Mouse (Mus musculus) liver, embryonic 15.5 days (tissue): Measurements from ENCODE around the gene Cyp4f13. TPM values are rescaled to one million over a fixed set of nuclear protein-coding genes. Genes with fewer than 3 reads are reported as not detected.

Source experiments
- ATAC-seq: fragments of 200-750 bp; cut with Nextera tagmentation; 2 replicates; pipeline ENCODE4 v1.8.0; 2017; ENCODE audit warnings: moderate number of reproducible peaks, mild to moderate bottlenecking, moderate library complexity; ENCODE audit not compliant: insufficient read depth
- H3K27ac ChIP-seq: fragments of 300-500 bp; sonication (generic); replicated peaks from 2 replicates; pipeline ENCODE4 v1.5.1; 2015; ENCODE audit warnings: mild to moderate bottlenecking, inconsistent platforms
- H3K27me3 ChIP-seq: fragments of 300-500 bp; sonication (generic); 2 replicates; pipeline ENCODE4 v1.6.1; 2015; ENCODE audit warnings: mild to moderate bottlenecking, inconsistent platforms
- H3K36me3 ChIP-seq: fragments of 300-500 bp; sonication (generic); replicated peaks from 2 replicates; pipeline ENCODE4 v1.6.1; 2015; ENCODE audit warnings: moderate library complexity, mild to moderate bottlenecking, inconsistent platforms
- H3K4me1 ChIP-seq: fragments of 300-500 bp; sonication (generic); replicated peaks from 2 replicates; pipeline ENCODE4 v1.6.1; 2015; ENCODE audit warnings: inconsistent platforms
- H3K4me2 ChIP-seq: fragments of 300-500 bp; sonication (generic); 2 replicates; pipeline ENCODE4 v1.6.1; 2015; ENCODE audit warnings: moderate library complexity, mild to moderate bottlenecking, inconsistent platforms
- H3K4me3 ChIP-seq: fragments of 300-500 bp; sonication (generic); replicated peaks from 2 replicates; pipeline ENCODE4 v1.5.1; 2015; ENCODE audit warnings: mild to moderate bottlenecking, inconsistent platforms
- H3K9ac ChIP-seq: fragments of 300-500 bp; sonication (generic); 2 replicates; pipeline ENCODE4 v1.6.1; 2015; ENCODE audit warnings: moderate library complexity, mild to moderate bottlenecking, inconsistent platforms
- H3K9me3 ChIP-seq: fragments of 300-500 bp; sonication (generic); replicated peaks from 2 replicates; pipeline ENCODE4 v1.6.1; 2016; ENCODE audit warnings: inconsistent platforms
- WGBS: fragments of 180-500 bp; shearing (Covaris S2); methylation state at CpG from one replicate; pipeline ENCODE4 v1.1.7; 2015; ENCODE audit warnings: mixed read lengths; ENCODE audit not compliant: insufficient replicate concordance; 5-methylcytosine and 5-hydroxymethylcytosine counted together
- polyA plus RNA-seq: library from polyadenylated mRNA; unstranded; fragments of >200 nt; fragmentation: Nextera tagmentation; extraction: Ambion mirVana; gene quantifications from 2 replicates; pipeline ENCODE4 v1.2.1, GENCODE M21; 2015

Cyp4f13 gene
- polyA plus RNA-seq, 1 experiment from 2014 or later = 6.7 TPM

GRCm38 (mm10) chr17:32905239-32905638, 42.0 kb downstream of the Cyp4f13 start:
- no peak for ATAC-seq
- Histone ChIP-seq H3K27me3 (peaks cover 11% of the 10 kb centered on the region; the same call in 1 of the 2 replicates), H3K9ac (no peak overlapping the region), H3K4me3 (no peak overlapping the region), H3K4me1 (peaks cover 2% of the 10 kb centered on the region; the same call in 1 of the 2 replicates), H3K9me3 (no peaks in the 10 kb centered on the region), H3K36me3 (no peaks in the 10 kb centered on the region), H3K27ac (no peak overlapping the region), H3K4me2 (peak overlapping the region; percentile 32; the same call in 1 of the 2 replicates)
- 11% methylated on average over 19 of the region's 19 CpGs for WGBS

GRCm38 (mm10) chr17:32904414-32904813, 42.8 kb downstream of the Cyp4f13 start:
- no peak overlapping the region for H3K27ac ChIP-seq
- WGBS = 33% methylated on average over 2 of the region's 2 CpGs
- H3K9me3 ChIP-seq = no peaks in the 10 kb centered on the region
- no peak for ATAC-seq
- no peak overlapping the region for H3K4me3 ChIP-seq
- no peak overlapping the region for H3K4me2 ChIP-seq
- peaks cover 2% of the 10 kb centered on the region; the same call in 1 of the 2 replicates for H3K4me1 ChIP-seq
- peaks cover 11% of the 10 kb centered on the region; the same call in 1 of the 2 replicates for H3K27me3 ChIP-seq
- H3K36me3 ChIP-seq = no peaks in the 10 kb centered on the region
- no peak overlapping the region for H3K9ac ChIP-seq

GRCm38 (mm10) chr17:32901751-32902525, 45.3 kb downstream of the Cyp4f13 start:
- Histone ChIP-seq H3K36me3 (no peaks in the 10 kb centered on the region), H3K9me3 (no peaks in the 10 kb centered on the region), H3K4me2 (no peak overlapping the region), H3K27me3 (peaks cover 11% of the 10 kb centered on the region; the same call in 1 of the 2 replicates), H3K4me3 (no peak overlapping the region), H3K4me1 (peaks cover 2% of the 10 kb centered on the region; the same call in 1 of the 2 replicates), H3K27ac (no peak overlapping the region), H3K9ac (no peak overlapping the region)
- no peak for ATAC-seq
- WGBS = 37% methylated on average over 1 of the region's 1 CpGs

GRCm38 (mm10) chr17:32895421-32895820, 51.8 kb downstream of the Cyp4f13 start:
- Histone ChIP-seq H3K36me3 (no peaks in the 10 kb centered on the region), H3K4me1 (peaks cover 7% of the 10 kb centered on the region), H3K27ac (no peak overlapping the region), H3K9ac (no peak overlapping the region), H3K4me3 (no peak overlapping the region), H3K9me3 (no peaks in the 10 kb centered on the region), H3K4me2 (no peak overlapping the region), H3K27me3 (no peaks in the 10 kb centered on the region)
- 83% methylated on average over 4 of the region's 4 CpGs for WGBS
- ATAC-seq = no peak

GRCm38 (mm10) chr17:32893901-32894300, 53.3 kb downstream of the Cyp4f13 start:
- H3K27ac ChIP-seq = no peak overlapping the region
- no peak overlapping the region for H3K4me2 ChIP-seq
- peaks cover 12% of the 10 kb centered on the region for H3K4me1 ChIP-seq
- no peaks in the 10 kb centered on the region for H3K36me3 ChIP-seq
- H3K4me3 ChIP-seq = no peak overlapping the region
- 62% methylated on average over 3 of the region's 3 CpGs for WGBS
- H3K9me3 ChIP-seq = no peaks in the 10 kb centered on the region
- H3K9ac ChIP-seq = no peak overlapping the region
- no peak for ATAC-seq
- no peaks in the 10 kb centered on the region for H3K27me3 ChIP-seq

- 12% methylated on average over 33 of the region's 33 CpGs for WGBS
- peak within 1 kb of the TSS; percentile 66 for H3K9ac ChIP-seq
Measured at GRCm38 (mm10) chr17:32891239-32892180, 55.7 kb downstream of the Cyp4f13 start, which contains the start of gene Zfp870. TSS of gene Zfp870 (minus strand) at chr17:32891642.

GRCm38 (mm10) chr17:32890852-32891238, 56.4 kb downstream of the Cyp4f13 start:
- no peaks in the 10 kb centered on the region for H3K9me3 ChIP-seq
- peak overlapping the region; percentile 14; the same call in 1 of the 2 replicates for H3K27ac ChIP-seq
- peak; percentile 43 for ATAC-seq
- H3K4me2 ChIP-seq = peak overlapping the region; percentile 82
- H3K36me3 ChIP-seq = no peaks in the 10 kb centered on the region
- 1% methylated on average over 11 of the region's 11 CpGs for WGBS
- no peaks in the 10 kb centered on the region for H3K27me3 ChIP-seq
- H3K4me1 ChIP-seq = peaks cover 12% of the 10 kb centered on the region
- H3K4me3 ChIP-seq = peak overlapping the region; percentile 67
- peak overlapping the region; percentile 66 for H3K9ac ChIP-seq

More at GRCm38 (mm10) chr17:32891239-32892180, 55.7 kb downstream of the Cyp4f13 start, which contains the start of gene Zfp870:
- Histone ChIP-seq H3K4me1 (peaks cover 12% of the 10 kb centered on the region), H3K27me3 (no peaks in the 10 kb centered on the region), H3K36me3 (no peaks in the 10 kb centered on the region), H3K4me2 (peak within 1 kb of the TSS; percentile 82), H3K4me3 (peak within 1 kb of the TSS; percentile 67), H3K9me3 (no peaks in the 10 kb centered on the region), H3K27ac (peak within 1 kb of the TSS; percentile 49)
- peak; percentile 94 for ATAC-seq

GRCm38 (mm10) chr17:32889611-32890010, 57.6 kb downstream of the Cyp4f13 start:
- no peak overlapping the region for H3K4me3 ChIP-seq
- H3K9me3 ChIP-seq = no peaks in the 10 kb centered on the region
- H3K4me1 ChIP-seq = peaks cover 12% of the 10 kb centered on the region
- H3K27me3 ChIP-seq = no peaks in the 10 kb centered on the region
- no peak overlapping the region for H3K4me2 ChIP-seq
- H3K36me3 ChIP-seq = no peaks in the 10 kb centered on the region; the same call in 1 of the 2 replicates
- H3K9ac ChIP-seq = no peak overlapping the region
- 69% methylated on average over 6 of the region's 6 CpGs for WGBS
- H3K27ac ChIP-seq = no peak overlapping the region
- ATAC-seq = no peak

- Histone ChIP-seq H3K9ac (no peak overlapping the region), H3K9me3 (no peaks in the 10 kb centered on the region), H3K4me1 (no peaks in the 10 kb centered on the region), H3K4me2 (no peak overlapping the region), H3K36me3 (peaks cover 25% of the 10 kb centered on the region), H3K4me3 (no peak overlapping the region), H3K27me3 (peaks cover 22% of the 10 kb centered on the region), H3K27ac (no peak overlapping the region)
- 69% methylated on average over 14 of the region's 14 CpGs for WGBS
- ATAC-seq = no peak
Measured at GRCm38 (mm10) chr17:32880320-32881218, 66.6 kb downstream of the Cyp4f13 start.

- ATAC-seq = no peak
- Histone ChIP-seq H3K9ac (no peak overlapping the region), H3K27me3 (peaks cover 22% of the 10 kb centered on the region), H3K9me3 (no peaks in the 10 kb centered on the region), H3K27ac (no peak overlapping the region), H3K4me1 (no peaks in the 10 kb centered on the region), H3K36me3 (peaks cover 17% of the 10 kb centered on the region), H3K4me3 (no peak overlapping the region), H3K4me2 (no peak overlapping the region)
- WGBS = 78% methylated on average over 11 of the region's 11 CpGs
Measured at GRCm38 (mm10) chr17:32878773-32879172, 68.4 kb downstream of the Cyp4f13 start.
